Mouse (Mus musculus): ENCODE measurements around the gene Zswim4. TPM values are rescaled to one million over a fixed set of nuclear protein-coding genes. Genes with fewer than 3 reads are reported as not detected.
A peak's percentile ranks its signal among the peaks of the same experiment; 100 is the strongest.

Gene Zswim4
- total and polyA plus RNA-seq, 2 experiments from 2014 or later: 15.5 to 47.7 TPM

DNA sequence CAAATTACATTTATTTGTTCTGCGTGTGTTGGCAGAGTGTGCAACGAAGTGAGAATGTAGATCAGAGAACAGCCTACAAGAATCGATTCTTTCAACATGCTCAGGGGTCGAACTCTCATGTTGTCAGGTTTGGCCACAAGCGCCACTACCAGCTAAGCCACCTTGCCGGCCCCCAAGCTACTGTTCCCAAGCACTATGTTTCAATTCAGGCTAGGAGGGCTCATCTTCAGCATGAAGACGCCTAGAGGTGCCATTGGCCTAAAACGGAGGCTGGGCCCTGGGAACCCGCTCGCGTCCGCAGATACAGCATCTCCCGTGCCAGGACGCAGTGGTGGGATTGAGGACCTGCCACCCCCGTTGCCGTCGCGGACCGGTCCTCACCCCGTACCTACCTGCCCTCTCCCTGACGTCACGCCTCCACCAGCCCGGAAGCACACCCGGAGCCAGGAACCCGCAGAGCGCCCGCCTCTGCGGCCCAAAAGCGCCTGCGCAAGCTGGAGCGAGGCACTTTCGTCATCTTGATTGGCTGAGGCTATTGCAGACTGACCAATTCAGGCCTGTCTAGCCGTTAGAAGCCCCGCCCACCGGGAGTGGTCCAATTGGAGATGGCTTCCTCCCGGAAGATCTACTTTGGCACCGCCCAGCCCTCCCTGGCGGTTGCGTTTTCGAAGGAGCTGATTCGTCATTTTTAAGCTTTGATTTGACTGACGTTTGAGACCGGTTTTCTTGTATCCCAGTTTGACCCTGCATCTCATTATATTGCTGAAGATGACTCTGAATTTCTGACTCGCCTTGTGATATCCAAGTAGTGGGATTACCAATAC lies 33.3 kb upstream of the Zswim4 start, which contains the start of gene Ccdc130:
Gene Ccdc130 (minus strand): TSS at position 431 of the 824 bp plus-strand sequence.
- peak within 1 kb of the TSS; percentile 79 for H3K27ac ChIP-seq (ENCODE audit: low read depth, low read length)
- peak within 1 kb of the TSS; percentile 82 for H3K4me3 ChIP-seq (ENCODE audit: low read depth, low read length)
- peak; percentile 100 for DNase-seq
- H3K4me2 ChIP-seq (ENCODE audit: low read depth): peak within 1 kb of the TSS; percentile 78
- H3K9me3 ChIP-seq (ENCODE audit: low read length): no peaks in the 10 kb centered on the region
- under 1% methylated on average over 44 of the region's 44 CpGs for WGBS
- ATAC-seq: peak; percentile 99
- no peaks in the 10 kb centered on the region for H3K27me3 ChIP-seq (ENCODE audit: insufficient read depth, low read length)
- H3K4me1 ChIP-seq (ENCODE audit: insufficient read depth): peaks cover 11% of the 10 kb centered on the region; the same call in 1 of the 2 replicates
- peak within 1 kb of the TSS; percentile 84 for H3K9ac ChIP-seq
- peaks cover 20% of the 10 kb centered on the region for H3K36me3 ChIP-seq (ENCODE audit: insufficient read depth)
- TF ChIP-seq CTCF (IDR thresholded peaks at IDR 0.05; ENCODE audit: low read depth): no peak; the same call in 1 of the 2 replicates

DNA sequence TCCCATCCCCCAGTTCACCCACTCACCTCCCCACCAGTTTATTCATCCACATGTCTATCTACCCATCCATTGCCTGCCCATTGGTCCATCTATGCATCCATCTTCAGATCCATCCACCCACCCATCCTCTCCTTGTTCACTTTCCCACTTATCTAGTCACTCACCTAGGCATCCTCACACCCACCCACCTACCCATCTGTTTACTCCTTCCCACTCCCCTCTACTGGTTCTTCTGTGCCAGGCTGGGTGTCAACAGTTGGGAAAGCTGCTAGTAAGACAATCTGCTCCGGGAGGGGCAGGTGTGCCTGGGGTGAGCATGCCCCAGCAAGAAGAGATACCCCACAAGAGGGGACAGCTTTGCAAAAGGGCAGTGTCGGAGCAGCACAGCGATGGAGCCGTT lies 24.2 kb upstream of the Zswim4 start:
- 93% methylated on average over 4 of the region's 4 CpGs for WGBS
- peaks cover 6% of the 10 kb centered on the region; the same call in 1 of the 2 replicates for H3K4me1 ChIP-seq (ENCODE audit: insufficient read depth)

DNA sequence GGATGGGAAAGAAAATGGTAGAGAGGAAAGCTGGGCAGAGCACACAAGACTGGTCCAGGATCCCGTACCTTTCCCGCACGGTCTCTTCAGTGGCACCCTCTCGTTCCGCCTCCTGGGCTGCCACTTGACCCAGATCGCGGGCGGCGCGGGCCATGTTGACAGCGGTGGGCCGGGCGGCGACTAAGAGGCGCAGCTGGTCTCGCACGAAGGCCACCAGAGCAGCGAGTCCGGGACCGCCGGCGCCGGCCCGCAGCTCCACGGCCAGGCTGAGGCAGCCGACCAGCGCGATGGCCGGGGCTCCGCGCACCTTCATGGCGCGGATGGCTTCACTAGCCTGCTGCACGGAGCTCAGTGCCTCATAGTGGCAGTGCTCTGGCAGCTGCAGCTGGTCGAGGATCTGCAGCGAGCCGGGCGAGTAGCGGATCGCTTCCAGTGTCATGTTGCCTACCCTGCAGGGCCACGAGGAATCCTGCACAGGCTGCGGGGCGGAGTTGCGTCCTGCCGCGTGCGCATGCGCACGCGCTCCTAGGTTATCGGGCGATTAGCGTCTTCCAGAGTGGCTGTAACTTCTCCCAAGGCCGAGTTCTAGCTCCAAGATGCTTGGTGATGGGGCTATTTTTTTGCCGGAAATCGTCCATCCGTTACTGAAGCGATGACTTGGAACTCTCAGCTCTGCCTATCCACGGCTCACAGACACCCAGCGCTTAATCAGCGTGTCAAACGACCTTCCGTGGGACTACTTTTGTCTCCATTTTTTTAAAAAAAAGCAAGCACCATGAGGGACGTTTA lies 20.2 kb upstream of the Zswim4 start, which contains the start of gene Mri1:
Gene Mri1 (minus strand): TSS at position 505 of the 789 bp plus-strand sequence.
- DNase-seq (peak; percentile 96), ATAC-seq (peak; percentile 94)
- Histone ChIP-seq H3K27ac (ENCODE audit: low read depth, low read length) (peak within 1 kb of the TSS; percentile 90), H3K4me2 (ENCODE audit: low read depth) (peak within 1 kb of the TSS; percentile 93), H3K4me3 (ENCODE audit: low read depth, low read length) (peak within 1 kb of the TSS; percentile 62), H3K4me1 (ENCODE audit: insufficient read depth) (peaks cover 6% of the 10 kb centered on the region; the same call in 1 of the 2 replicates), H3K9ac (peak within 1 kb of the TSS; percentile 85), H3K36me3 (ENCODE audit: insufficient read depth) (peaks cover 67% of the 10 kb centered on the region), H3K27me3 (ENCODE audit: insufficient read depth, low read length) (no peaks in the 10 kb centered on the region), H3K9me3 (ENCODE audit: low read length) (no peaks in the 10 kb centered on the region)
- peak; percentile 47 for TF ChIP-seq CTCF (IDR thresholded peaks at IDR 0.05; ENCODE audit: low read depth)
- WGBS: 2% methylated on average over 64 of the region's 64 CpGs

More for the DNA sequence above, 24.2 kb upstream of the Zswim4 start:
- Histone ChIP-seq H3K9me3 (ENCODE audit: low read length) (no peaks in the 10 kb centered on the region), H3K4me2 (ENCODE audit: low read depth) (no peak overlapping the region), H3K27ac (ENCODE audit: low read depth, low read length) (no peak overlapping the region), H3K36me3 (ENCODE audit: insufficient read depth) (peaks cover 76% of the 10 kb centered on the region), H3K9ac (no peak overlapping the region), H3K4me3 (ENCODE audit: low read depth, low read length) (no peak overlapping the region), H3K27me3 (ENCODE audit: insufficient read depth, low read length) (no peaks in the 10 kb centered on the region)
- DNase-seq (no peak), ATAC-seq (no peak)
- no peak for TF ChIP-seq CTCF (IDR thresholded peaks at IDR 0.05; ENCODE audit: low read depth)

DNA sequence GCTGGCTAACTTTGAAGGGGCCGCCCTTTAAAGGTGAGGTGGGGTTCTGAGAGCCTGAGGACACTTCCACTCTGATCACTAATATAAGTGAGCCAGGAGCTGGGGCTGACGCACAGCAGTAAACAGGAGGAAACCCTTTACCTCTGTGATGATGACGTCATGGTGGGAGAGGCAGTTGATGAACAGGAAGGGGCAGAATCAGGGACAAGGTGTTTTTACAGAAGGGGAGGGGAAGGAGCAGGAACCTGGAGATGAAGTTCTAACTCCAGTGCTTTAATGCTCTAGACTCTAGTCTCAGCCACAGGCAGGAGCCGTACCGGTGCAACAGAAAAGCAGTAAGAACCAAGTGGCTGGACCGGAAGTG lies 19.6 kb upstream of the Zswim4 start:
- peaks cover 6% of the 10 kb centered on the region; the same call in 1 of the 2 replicates for H3K4me1 ChIP-seq (ENCODE audit: insufficient read depth)
- H3K9me3 ChIP-seq (ENCODE audit: low read length): no peaks in the 10 kb centered on the region
- peak overlapping the region; percentile 93 for H3K4me2 ChIP-seq (ENCODE audit: low read depth)
- H3K27me3 ChIP-seq (ENCODE audit: insufficient read depth, low read length): no peaks in the 10 kb centered on the region
- H3K27ac ChIP-seq (ENCODE audit: low read depth, low read length): peak overlapping the region; percentile 90
- 13% methylated on average over 6 of the region's 6 CpGs for WGBS
- H3K4me3 ChIP-seq (ENCODE audit: low read depth, low read length): peak overlapping the region; percentile 62
- peaks cover 67% of the 10 kb centered on the region for H3K36me3 ChIP-seq (ENCODE audit: insufficient read depth)
- ATAC-seq (no peak; the same call in 1 of the 2 replicates), DNase-seq (peak; percentile 52)
- no peak for TF ChIP-seq CTCF (IDR thresholded peaks at IDR 0.05; ENCODE audit: low read depth)
- peak overlapping the region; percentile 85 for H3K9ac ChIP-seq

GRCm38 (mm10) chr8:84255858-84256257 lies 19.0 kb upstream of the Zswim4 start:
- Histone ChIP-seq H3K27me3 (ENCODE audit: insufficient read depth, low read length) (no peaks in the 10 kb centered on the region), H3K9me3 (ENCODE audit: low read length) (no peaks in the 10 kb centered on the region), H3K9ac (no peak overlapping the region; the same call in 1 of the 2 replicates), H3K4me3 (ENCODE audit: low read depth, low read length) (peak overlapping the region; percentile 62; the same call in 1 of the 2 replicates), H3K4me1 (ENCODE audit: insufficient read depth) (peaks cover 6% of the 10 kb centered on the region; the same call in 1 of the 2 replicates), H3K36me3 (ENCODE audit: insufficient read depth) (peaks cover 65% of the 10 kb centered on the region), H3K27ac (ENCODE audit: low read depth, low read length) (peak overlapping the region; percentile 90; the same call in 1 of the 2 replicates), H3K4me2 (ENCODE audit: low read depth) (peak overlapping the region; percentile 93)
- ATAC-seq: no peak
- peak; percentile 39; the same call in 1 of the 2 replicates for TF ChIP-seq CTCF (IDR thresholded peaks at IDR 0.05; ENCODE audit: low read depth)
- WGBS: 87% methylated on average over 3 of the region's 3 CpGs
- no peak for DNase-seq

DNA sequence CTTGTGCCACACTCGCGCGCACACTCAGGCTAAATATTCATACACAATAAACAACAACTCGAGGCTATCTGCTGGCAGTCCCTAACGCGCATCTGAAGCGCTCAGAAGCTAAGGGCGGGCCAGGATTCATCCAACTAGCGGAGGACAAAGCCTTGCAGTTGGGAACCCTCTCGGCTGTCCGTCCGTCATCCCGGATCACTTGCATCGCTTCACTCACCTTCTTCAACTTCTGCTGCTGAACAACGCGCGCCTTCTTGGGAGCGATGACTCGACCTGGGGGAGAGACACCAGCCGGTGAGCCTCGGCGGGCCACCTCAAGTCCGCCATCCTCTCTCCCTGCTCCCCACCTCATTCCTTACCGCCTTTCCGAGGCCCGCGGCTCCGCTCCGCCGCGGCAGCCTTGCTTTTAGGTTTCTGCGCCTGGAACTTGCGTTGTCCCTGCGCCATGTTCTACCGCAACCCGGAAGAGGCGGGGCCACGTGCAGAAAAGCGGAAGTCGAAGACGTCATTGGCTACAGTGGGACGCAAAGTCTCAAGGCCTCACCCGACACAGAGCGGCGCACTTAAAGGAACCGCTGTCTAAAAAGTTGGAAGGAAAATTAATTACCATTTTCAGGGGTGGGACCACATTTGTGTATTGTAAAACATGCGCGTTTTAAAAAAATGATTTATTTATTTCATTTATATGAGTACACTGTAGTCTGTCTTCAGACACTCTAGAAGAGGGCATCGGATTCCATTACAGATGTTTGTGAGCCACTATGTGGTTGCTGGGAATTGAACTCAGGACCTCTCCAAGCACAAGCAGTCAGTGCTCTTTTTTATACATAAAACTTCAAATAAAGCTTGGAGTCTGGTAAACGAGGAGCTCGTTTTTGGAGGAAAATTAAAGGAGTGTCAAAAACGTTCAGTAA lies 12.7 kb upstream of the Zswim4 start, which contains the start of gene D8Ertd738e:
Gene D8Ertd738e (minus strand): TSS at position 463 of the 914 bp plus-strand sequence.
- Histone ChIP-seq H3K36me3 (ENCODE audit: insufficient read depth) (peaks cover 58% of the 10 kb centered on the region), H3K4me2 (ENCODE audit: low read depth) (peak within 1 kb of the TSS; percentile 72), H3K4me3 (ENCODE audit: low read depth, low read length) (peak within 1 kb of the TSS; percentile 63), H3K27me3 (ENCODE audit: insufficient read depth, low read length) (no peaks in the 10 kb centered on the region), H3K27ac (ENCODE audit: low read depth, low read length) (peak within 1 kb of the TSS; percentile 77), H3K9me3 (ENCODE audit: low read length) (no peaks in the 10 kb centered on the region), H3K9ac (peak within 1 kb of the TSS; percentile 73), H3K4me1 (ENCODE audit: insufficient read depth) (no peaks in the 10 kb centered on the region)
- 5% methylated on average over 52 of the region's 52 CpGs for WGBS
- DNase-seq (peak; percentile 93), ATAC-seq (peak; percentile 99)
- peak; percentile 14; the same call in 1 of the 2 replicates for TF ChIP-seq CTCF (IDR thresholded peaks at IDR 0.05; ENCODE audit: low read depth)

Measured in forebrain, postnatal 0 days (tissue).